Mouse (Mus musculus) embryo, embryonic 10 days (tissue): ENCODE data around the gene Aox4.

Experiments
- DNase-seq: peaks from one replicate; pipeline ENCODE4 v3.0.0-alpha.2; 2015; ENCODE audit warnings: low spot score

Aox4 gene

DNA sequence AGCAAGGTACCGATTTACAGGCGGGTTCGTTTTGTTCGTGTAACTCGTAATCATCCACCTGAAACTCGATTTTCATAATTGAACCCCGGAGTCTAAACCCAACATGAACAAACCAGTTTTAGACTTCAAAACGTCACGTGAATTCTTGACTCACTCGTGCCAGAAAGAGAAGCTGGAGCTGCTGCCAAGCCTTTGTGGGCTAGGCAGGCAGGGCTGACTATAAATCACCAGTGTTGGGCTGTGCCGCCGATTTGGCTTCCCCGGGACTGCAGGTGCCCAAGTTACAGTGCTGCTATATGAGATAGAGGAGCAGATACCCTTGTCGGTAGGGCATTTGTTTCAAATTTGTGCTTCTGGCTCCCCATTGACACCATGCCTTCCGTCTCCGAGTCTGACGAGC, at the start of gene Aox4:
Gene Aox4 (plus strand): TSS at position 195 of the 400 bp plus-strand sequence.
- no peak for DNase-seq

DNA sequence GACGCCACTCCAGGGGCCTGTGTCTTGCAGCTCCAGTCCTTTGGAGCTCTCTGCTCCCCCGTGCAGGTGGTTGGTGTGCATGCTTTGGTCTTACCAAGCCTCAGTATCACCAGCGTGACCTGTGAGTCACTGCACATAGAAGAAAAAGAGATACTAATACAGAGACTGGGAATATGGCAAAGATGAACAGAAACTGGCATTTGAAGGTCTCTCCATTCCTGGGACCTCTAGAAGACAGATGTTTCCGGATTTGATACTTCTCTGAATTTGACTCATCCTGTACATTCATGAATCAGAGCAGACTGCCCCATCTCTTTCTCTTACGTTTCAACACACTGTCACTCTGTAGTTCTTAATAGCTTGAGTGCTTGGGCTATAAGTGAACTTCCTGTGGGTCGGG, 40.3 kb upstream of the Aox4 start:
- DNase-seq: no peak

DNA sequence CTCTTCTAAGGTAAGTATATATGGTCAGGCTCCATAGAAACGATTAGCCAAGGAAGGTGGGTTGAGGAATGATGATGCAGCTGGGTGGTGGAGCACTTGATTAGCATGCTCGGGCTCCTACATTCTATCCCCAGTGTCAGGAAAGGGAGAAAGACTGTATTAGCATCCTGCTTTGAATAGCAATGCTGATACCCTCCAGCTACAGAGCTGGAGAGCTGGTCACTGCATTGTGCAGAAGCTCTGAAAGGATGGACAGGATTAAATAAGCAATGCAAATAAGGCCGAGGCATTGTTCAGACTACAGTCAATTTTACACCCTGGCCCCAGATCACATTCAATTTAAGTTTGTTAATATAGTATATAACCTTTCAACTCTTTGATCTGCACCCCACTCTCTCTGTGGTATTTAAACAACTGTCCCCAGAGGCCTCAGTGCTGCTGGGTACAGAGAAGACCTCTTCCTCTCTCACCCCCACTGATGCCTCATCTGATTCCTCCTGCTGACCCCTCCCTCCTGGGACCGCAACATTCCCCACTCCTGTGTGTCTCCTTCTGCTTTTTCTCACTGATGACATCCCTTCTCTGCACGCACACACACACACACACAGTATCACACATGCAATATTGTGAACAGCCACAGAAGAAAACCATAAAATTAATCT, 21.6 kb upstream of the Aox4 start:
- DNase-seq: no peak

DNA sequence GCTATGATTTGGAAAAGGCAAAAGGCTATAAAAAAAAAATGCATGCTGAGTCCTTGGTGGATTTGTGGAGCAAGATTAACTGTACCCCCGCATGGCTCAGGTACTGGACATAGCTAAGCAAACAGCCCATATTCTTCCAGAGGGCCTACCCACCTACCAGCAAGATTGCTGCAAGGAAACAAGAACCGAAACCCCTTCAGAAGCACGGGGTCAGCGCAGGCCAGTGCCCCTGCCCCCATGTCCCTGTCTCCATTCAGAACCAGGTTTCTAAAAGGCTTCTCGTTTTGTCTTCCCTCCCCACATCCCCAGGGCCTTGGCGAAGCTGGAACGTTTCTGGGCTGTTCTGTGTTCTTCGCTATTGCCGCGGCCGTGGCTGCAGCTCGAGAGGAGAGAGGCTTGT, 15.9 kb upstream of the Aox4 start:
- no peak for DNase-seq

DNA sequence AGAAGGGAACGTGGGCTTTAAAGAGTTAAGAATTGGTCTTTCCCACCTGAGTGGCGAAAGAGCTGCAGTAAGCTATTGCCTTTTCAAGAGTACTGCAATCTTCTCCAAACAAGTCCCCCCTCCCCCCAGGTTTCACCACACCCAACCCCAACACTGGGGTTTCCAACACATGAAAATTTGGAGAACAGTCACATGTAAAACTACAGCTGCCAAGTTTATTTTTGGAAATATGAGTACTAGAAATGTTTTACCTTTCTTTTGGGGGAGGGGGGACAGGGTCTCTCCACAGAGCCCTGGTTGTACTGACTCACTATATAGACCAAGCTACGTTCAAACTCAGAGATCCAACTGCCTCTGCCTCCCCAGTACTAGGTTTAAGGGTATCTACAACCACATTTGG, 15.2 kb upstream of the Aox4 start:
- DNase-seq: no peak

DNA sequence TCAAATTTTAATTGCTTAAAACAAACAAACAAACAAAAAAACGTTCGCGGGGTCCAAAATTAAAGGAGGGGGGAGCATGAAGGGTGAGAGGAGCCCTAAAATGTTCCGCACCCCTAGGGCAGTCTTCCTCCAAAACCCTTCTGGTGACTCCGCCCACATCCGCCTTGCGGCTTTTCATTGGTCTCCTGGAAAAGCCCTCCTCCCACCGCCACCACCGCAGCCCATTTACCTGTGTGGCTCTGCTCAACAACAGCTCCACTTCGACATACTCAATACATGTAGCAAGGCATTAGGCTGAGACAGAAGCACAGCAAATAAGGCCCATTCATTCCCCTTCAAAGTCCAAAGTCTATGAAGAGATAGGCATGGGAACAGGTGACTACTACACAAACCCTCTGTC, 14.7 kb upstream of the Aox4 start:
- DNase-seq: no peak

DNA sequence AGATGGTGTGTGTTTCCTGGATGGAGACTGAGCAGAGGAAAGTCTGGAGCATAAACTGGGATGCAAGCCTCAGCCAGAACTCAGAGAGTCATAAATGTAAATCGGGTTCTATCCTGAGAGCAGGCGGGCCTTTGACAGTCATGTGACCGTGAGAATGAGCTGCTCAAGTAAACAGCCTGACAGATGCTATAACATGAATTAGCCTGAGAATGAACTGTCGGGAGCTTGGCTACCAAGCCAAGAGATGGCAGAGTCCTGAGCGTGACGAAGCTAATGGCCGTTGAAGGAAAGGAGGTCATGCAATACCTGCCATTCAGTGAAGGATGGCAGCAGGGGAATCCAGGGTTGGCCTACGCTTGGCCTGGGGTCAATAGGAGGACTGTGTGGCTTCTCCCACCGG, 13.2 kb upstream of the Aox4 start:
- DNase-seq: peak; percentile 8

DNA sequence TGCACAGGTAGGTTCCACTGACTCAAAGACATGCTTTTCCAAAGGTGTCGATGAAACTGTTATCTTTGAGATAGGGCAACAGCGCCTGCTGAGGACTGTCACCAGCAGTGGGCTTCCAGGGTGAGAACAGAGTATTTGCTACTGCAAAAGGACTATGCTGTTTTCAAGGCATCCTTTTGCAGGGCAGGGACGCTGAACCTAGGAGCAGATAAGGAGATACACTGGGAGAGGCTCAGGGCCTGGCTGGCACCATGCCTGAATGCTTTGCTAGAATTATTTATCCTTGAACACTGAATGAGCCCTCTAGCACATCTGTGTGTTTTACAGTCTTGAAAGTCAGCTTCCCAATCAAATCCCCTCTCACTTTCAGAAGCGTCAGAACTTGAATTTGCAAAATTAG, 11.8 kb upstream of the Aox4 start:
- no peak for DNase-seq

DNA sequence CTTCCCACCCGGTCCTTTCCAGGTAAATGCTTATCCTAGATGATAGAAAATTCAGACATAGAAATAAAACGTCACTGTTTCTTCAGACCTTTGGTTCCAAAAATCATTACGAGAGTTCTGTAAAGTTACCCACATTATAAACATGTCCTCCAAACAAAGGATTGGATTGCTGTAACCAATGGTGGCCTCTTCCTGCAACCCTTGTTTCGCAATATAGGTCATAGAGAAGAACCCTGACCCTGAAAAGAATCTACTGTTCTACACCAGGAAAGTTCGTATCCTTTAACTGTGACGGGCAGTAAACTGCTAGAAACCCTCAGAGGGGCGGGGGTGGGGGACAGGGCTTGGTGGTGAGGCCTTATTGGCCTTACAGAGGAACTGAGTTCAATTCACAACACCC, 2.6 kb downstream of the Aox4 start:
- no peak for DNase-seq

DNA sequence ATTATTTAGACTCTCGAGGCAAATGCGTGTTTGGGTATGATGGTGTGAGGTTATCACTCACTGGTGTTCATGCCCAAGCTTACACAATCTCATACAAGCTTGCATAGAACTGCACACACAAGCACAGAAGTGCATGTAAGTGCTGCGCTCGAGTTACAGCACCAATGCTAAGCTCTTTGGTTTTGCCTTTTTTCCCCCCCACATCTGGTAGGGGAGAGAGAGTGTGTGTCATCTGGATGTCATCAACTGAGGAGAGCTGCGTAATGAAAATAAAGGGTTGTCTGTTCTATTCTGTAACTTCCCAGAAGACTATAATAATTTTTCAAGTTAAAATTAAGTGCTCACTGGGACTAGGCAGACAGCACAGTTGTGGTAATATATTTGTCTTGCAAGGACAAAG, 3.6 kb downstream of the Aox4 start:
- peak; percentile 14 for DNase-seq

DNA sequence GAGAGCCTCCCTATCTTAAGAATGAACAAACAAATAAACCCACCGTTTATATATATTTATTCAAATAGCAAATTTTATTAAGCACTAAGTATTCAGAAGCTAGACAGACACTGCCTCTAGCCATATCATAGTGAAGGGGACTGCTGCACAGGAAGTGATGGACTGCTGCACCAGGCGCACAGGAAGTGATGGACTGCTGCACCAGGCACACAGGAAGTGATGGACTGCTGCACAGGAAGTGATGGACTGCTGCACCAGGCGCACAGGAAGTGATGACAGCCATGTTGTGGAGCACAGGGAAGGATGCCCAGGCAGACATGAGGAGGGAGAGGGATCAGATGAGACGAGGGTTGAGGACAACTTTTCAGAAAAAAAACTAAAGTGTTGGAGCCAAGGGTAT, 5.2 kb downstream of the Aox4 start:
- no peak for DNase-seq

DNA sequence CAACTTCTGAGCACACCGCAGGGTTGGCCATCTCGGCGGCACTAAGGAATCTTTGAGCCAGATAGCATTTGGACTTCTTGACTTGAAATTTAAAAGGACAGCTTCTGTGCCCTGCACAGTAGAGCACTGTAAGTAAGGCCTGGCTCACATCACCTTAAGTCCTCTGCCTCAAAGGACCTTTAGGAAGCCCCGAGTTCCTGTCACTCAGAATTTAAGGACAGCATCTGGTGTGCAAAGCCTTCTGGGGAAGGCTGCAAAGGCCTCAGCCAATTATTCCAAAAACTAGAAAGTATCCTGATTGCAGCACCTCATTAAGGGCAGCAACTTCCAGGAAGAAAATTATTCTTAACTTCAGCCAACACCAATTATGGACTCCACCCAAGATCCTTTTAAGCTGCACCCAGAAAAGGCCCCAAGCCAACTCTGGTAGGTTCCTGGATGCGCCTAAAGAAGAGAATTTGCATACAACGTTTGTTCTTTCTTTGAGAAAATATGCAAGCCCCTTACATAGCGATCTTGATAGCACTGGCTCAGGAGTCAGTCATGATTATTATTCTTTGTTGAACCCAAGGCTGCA, 5.8 kb downstream of the Aox4 start:
- DNase-seq: no peak

DNA sequence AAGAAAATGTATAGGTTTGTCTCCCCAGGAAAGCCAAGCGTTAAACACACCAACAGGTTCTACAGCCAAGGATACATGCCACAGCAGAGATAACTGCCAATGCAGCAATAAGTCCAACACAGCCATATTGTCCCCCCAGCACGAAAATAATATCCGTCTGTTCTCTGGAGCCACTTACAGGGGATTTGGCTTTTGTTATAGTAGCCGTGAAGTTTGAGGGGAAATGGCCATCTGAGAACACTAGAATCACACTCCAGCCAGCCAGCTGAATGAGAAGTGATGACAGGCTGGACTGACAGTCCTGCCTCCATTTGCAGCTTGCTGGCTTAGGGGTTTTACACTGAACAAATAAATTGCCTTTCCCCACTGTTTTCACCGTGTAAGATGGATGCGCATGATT, 10.9 kb downstream of the Aox4 start:
- no peak for DNase-seq

DNA sequence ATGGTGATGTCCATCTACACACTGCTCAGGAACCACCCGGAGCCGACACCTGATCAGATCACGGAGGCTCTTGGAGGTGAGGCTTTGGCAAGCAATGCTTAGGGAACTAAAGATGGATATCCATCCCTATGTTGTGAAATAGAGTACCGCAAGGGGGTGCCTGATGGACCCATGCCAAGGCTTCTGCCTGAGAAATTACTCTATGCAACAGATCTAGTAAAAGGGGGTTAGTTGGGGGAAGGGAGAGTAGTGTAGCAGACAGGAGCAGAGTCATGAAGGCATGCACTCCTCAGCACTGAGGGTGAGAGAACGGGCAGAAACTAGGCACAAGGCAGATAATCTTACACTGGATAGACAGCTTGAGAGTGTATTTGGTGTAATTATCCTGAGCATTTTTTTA, 11.7 kb downstream of the Aox4 start:
- DNase-seq: no peak

DNA sequence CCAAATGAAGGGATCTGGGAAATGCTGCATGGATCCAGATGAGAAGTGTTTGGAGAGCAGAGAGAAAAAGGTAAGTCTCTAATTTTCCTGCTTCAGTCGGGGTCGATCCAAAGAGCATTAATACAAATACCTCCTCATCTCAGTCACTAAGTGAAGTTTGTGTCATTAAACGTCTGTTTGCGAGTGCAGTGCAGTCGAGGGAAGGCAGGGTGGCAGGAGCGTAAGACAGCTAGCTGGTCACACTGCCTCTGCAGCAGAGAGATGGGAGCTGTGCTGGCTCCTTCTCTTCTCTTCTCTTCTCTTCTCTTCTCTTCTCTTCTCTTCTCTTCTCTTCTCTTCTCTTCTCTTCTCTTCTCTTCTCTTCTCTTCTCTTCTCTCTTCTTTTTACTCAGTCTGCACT, 17.9 kb downstream of the Aox4 start:
- DNase-seq: no peak

DNA sequence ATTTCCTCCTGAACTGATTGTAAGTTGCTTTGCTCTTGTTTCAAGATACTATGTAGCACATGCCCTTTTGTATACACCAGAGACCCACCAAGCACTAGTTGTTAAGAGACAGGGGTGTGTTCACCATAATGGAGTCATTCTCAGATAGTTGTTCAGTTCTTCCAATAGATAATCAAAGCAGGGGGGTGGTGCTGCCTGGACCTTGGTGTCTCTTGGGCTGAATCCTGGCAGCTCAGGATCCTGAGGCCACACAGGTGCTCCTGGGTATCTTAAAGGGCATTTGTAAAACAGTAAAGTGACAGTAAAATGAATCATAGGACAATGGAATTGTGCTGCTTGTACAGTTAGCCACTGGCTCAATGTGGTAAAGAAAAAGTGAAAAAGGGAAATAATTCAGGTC, 18.7 kb downstream of the Aox4 start:
- DNase-seq: no peak

DNA sequence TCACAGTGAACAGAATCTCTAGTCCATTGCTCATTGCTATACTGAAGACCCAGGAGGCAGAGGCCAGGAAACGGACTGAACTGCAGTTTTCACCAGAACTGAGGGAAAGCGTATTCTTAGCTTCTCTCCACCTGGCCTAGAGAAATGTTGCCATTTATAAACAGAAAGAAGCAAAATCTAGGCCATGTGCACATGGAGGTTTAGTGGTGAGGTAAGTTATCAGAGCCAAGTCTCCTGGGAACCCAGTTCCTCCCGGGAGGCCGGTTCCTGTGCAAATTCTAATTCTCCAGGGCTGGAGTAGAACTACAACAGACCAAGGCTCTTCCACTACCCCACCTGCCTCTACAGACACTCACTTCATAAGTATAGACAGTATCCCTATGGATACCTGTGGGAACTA, 19.6 kb downstream of the Aox4 start:
- no peak for DNase-seq

DNA sequence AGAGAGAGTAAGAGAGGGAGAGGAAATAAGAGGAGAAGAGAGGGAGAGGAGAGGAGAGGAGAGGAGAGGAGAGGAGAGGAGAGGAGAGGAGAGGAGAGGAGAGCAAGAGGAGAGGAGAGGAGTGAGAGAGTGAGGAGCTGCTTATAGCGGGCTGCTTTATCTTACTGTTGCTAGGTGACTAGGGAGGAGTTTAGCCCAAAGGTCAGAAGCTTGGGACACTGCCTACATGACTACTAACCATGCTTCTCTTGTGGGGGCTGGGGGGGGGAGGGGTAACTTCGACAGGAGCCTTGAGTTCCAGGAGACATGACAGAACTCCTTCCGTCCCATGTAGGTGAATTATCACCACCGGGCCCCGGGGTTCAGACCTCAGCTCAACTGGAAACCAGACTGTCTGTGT, 20.3 kb downstream of the Aox4 start:
- DNase-seq: peak; percentile 29

DNA sequence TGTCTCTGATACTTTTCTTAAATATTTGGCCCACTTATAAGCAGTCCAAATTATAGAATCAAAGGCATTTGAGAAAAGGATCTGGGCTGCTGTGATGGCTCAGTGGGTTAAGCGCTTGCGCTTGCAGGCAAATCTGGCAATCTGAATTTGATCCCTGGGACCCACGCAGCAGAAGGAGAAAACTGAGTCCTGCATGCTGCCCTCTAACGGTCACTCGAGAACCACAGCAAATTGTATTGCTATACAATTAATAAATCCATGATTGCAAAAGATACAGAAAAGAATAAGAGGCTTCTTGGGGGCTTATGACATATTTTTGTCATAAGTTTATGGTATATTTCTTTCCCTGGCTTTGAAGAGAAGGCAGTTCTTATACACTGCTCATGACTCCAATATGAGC, 25.2 kb downstream of the Aox4 start:
- DNase-seq: no peak

DNA sequence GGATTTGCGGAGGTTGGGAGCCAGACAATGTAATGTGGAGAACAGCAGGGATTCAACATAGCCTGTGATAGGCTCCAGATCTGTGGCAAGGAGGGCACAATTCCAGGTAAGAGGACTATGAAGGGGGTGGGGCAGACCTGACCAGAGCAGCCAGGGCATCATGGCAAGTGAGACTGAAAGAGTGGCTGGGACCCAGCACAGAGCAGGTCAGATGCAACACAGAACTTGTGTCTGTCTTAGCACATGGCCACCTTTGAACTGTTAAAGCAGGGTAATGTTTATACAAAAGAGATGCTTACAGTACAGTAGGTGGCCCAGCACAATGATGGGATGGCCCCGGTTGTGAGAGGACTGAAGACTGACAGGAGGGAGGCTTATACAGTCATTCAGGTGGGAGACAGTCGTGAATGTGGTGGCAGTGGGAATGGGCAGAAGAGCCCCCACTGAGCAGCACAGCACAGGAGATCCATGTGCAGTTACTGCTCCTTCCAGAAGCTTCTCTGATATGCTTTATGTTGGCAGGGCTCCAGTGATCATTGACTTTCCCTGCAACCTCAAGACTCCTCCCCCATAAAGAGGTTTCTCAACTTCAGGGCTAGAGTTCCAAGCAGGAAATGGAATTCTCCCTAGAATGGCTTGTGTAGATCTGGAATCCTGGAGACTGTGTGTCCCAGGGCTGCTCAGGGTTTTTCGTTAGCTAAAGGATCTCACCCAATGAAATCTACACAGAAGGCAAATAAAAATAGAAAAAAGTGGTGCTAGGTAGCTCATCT, 27.5 kb downstream of the Aox4 start:
- no peak for DNase-seq

DNA sequence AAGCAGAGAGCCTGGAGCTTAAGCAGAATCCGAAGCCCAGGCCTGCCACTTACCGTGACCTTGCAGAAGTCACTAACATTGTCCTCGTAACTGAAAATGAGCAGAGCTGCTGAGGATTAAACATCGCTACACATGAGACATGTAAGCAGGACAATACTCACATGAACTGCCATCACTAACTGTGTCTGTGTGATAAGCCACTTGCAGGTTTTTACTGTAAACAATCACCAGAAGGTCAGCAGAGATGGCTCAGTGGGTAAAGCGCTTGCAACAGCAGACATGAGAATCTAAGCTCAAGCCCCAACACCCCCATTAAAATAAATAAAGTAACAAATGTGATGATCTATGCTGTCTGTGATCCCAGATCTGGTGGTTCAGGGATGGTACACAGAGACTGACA, 28.2 kb downstream of the Aox4 start:
- no peak for DNase-seq

DNA sequence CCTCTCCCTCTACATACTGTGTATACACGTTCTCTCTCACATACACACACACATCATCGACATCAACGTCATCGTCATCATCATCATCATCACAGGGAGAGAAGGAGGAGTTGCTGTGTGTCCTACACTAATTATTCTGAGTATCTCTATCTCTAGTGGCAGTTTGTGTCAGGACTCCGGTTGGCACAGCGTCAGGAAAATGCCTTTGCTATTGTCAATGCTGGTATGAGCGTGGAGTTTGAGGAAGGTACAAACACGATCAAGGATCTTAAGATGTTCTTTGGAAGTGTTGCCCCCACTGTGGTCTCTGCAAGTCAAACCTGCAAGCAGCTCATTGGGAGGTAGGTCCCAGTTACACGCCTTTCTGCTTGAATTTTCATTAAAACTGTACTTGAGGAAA, 28.8 kb downstream of the Aox4 start:
- DNase-seq: no peak

DNA sequence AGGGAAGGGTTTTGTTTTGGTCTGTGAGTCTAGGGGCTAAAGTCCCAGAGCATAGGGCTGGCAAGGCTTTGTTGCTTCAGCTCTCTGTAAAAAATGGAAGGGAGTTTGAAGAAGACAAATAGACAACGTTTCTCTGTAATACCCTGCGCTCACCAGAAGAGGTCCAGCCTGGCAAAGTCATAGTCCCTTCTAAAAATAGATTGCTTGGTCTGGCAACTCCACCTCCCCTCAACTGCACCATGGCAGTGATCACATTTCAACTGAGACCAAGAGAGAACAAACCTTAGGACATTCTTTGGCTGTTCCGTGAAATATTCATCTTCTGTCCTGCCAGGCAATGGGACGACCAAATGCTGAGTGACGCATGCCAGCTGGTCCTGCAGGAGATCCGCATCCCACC, 30.1 kb downstream of the Aox4 start:
- DNase-seq: no peak

DNA sequence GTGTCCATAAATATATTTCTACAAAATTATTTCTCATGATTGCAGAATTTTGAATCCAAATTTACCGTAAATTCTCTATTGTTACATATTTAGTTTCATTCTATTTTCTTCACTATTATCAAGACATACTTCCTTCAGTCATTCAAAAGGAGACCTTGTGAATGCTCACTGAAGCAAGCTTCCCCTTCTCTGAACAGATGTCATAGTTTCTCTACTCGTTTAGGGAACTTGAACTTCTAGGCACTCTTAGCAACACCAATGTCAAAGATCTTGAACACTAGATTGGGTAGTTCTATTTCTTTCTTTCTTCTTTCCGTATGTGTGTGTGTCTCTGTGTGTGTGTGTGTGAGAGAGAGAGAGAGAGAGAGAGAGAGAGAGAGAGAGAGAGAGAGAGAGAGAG, 34.3 kb downstream of the Aox4 start:
- DNase-seq: no peak
